Comparison of ENCODE assay signal across 9 mouse cellular contexts in the genomic region with DNA sequence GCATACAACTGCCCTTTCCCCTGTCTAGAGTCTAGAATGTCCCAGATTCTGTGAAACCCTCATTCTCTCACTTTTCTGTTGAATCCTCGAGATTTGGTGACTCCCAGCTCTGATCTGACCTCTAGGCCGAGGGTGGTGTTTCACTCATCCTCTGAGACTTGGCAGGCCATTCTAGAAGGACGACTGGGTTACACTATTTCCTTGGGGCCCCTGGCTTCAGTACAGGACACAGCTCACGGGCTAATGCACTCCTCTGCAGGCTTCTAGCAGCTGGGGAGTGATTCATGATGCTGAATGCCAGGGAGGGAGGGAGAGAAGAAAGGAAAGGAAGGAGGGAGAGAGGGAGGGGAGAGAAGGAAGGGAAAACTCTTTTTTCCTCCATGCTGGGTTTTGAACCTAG. TPM values are rescaled to one million over a fixed set of nuclear protein-coding genes. Genes with fewer than 3 reads are reported as not detected.
DNase-seq lines count a peak whose midpoint lies in the region; ATAC-seq and TF ChIP-seq lines count a peak whose summit lies in the region.
"Had no signal": no experiment of that assay in that cellular context is flagged by ENCODE, and none has a peak within 500 bp of the region (broad histone marks: within the 10 kb centered on the region; RNA-seq: fewer than 3 reads in every experiment).

No protein-coding gene starts in this region.

- peak overlapping the region; percentile 57 for H3K27ac ChIP-seq in left cerebral cortex, adult 2 months
- peak overlapping the region; percentile 30; the same call in 1 of the 2 replicates for H3K27ac ChIP-seq in cortical plate, adult 2 months (ENCODE audit: insufficient read depth, low read length)
- peak overlapping the region; percentile 87 for H3K27ac ChIP-seq in heart, embryonic 13.5 days (replicated peaks)

- no peak for TF ChIP-seq CTCF in left cerebral cortex, adult 2 months (IDR thresholded peaks at IDR 0.05)
- TF ChIP-seq CTCF in cortical plate, adult 2 months (IDR thresholded peaks at IDR 0.05; ENCODE audit: extremely low read depth, insufficient read depth, low read length), result no peak

- no peaks in the 10 kb centered on the region for H3K4me1 ChIP-seq in cortical plate, adult 2 months (ENCODE audit: control insufficient read depth, insufficient read depth, low read length)
- H3K4me1 ChIP-seq in heart, embryonic 13.5 days, result peaks cover 24% of the 10 kb centered on the region

- peak overlapping the region; percentile 73 for H3K9ac ChIP-seq in heart, embryonic 13.5 days

- no peaks in the 10 kb centered on the region for H3K36me3 ChIP-seq in heart, embryonic 13.5 days

- no peak for ATAC-seq in heart, embryonic 13.5 days (ENCODE audit: extremely low read depth, insufficient number of reproducible peaks, low FRiP score, low TSS enrichment)
- no peak for ATAC-seq in megakaryocyte-erythroid progenitor cell, adult 5-6 weeks (replicated peaks; ENCODE audit: low FRiP score, low TSS enrichment, poor library complexity, severe bottlenecking)
- ATAC-seq in erythroblast, adult 5-6 weeks (replicated peaks; ENCODE audit: low FRiP score, poor library complexity, severe bottlenecking), result no peak

- no peak for TF ChIP-seq POLR2A in cortical plate, adult 2 months (IDR thresholded peaks at IDR 0.05; ENCODE audit: extremely low read depth, insufficient read depth, low read length)

- H3K4me3 ChIP-seq in left cerebral cortex, adult 2 months, result no peak overlapping the region
- H3K4me3 ChIP-seq in cortical plate, adult 2 months (ENCODE audit: insufficient read depth, low read length), result no peak overlapping the region
- H3K4me3 ChIP-seq in heart, embryonic 13.5 days, result no peak overlapping the region

- no peaks in the 10 kb centered on the region for H3K9me3 ChIP-seq in heart, embryonic 13.5 days

- H3K4me2 ChIP-seq in heart, embryonic 13.5 days, result no peak overlapping the region

- WGBS in heart, embryonic 13.5 days, result 19% methylated on average over 4 of the region's 4 CpGs

- intact Hi-C loops in left cerebral cortex, adult 2 months (cut with DNase I), result no loop called here

- no peak for DNase-seq in left cerebral cortex, adult 2 months (ENCODE audit: extremely low spot score in 1 of 2, low spot score in 2 of 2)
- DNase-seq in left cerebral cortex, adult 18-20 months (ENCODE audit: low spot score in 2 of 2), result no peak
- DNase-seq in lung, postnatal 4 days, result peak; percentile 45 to 73
- no peak for DNase-seq in spleen, postnatal 10 days (ENCODE audit: low spot score in 2 of 2)

- H3K27me3 ChIP-seq in heart, embryonic 13.5 days (replicated peaks), result no peaks in the 10 kb centered on the region

RNA-seq across cellular contexts. Expression of a gene that starts 22.1 kb away (rescaled TPM):
- not detected for total RNA-seq in left cerebral cortex, adult 2 months (2021)
- not detected for total RNA-seq in left cerebral cortex, adult 18-20 months (2021)
- not detected in 2 replicates for polyA plus RNA-seq in cortical plate, adult 2 months (2012; rRNA removed)
- not detected in 2 replicates for polyA plus RNA-seq in heart, embryonic 13.5 days (2015; fragmentation: Nextera tagmentation; extraction: Ambion mirVana)
- total RNA-seq in megakaryocyte-erythroid progenitor cell, adult 5-6 weeks (2014; fragmentation: Nextera tagmentation), result not detected in 2 replicates
- not detected in 2 replicates for total RNA-seq in megakaryocyte-erythroid progenitor cell, adult 5-6 weeks (2017)
- total RNA-seq in erythroblast, adult 5-6 weeks (2015; ENCODE audit: low replicate concordance), result not detected in 2 replicates
- not detected in 2 replicates for total RNA-seq in erythroblast, adult 5-6 weeks (2017; ENCODE audit: low replicate concordance)
- polyA plus RNA-seq: large intestine, adult 2 months had no signal

RNA-seq across cellular contexts. Expression of a gene that starts 22.2 kb away (rescaled TPM):
- total RNA-seq in left cerebral cortex, adult 2 months (2021), result not detected
- total RNA-seq in left cerebral cortex, adult 18-20 months (2021), result not detected
- polyA plus RNA-seq in cortical plate, adult 2 months (2012; rRNA removed), result 0.09 and 0.25 TPM in 2 replicates
- polyA plus RNA-seq in heart, embryonic 13.5 days (2015; fragmentation: Nextera tagmentation; extraction: Ambion mirVana), result not detected in 2 replicates
- total RNA-seq in megakaryocyte-erythroid progenitor cell, adult 5-6 weeks (2014; fragmentation: Nextera tagmentation), result not detected in 2 replicates
- total RNA-seq in megakaryocyte-erythroid progenitor cell, adult 5-6 weeks (2017), result not detected in 2 replicates
- total RNA-seq in erythroblast, adult 5-6 weeks (2015; ENCODE audit: low replicate concordance), result not detected in 2 replicates
- total RNA-seq in erythroblast, adult 5-6 weeks (2017; ENCODE audit: low replicate concordance), result not detected in 2 replicates

Comparison
In these comparisons a context has a peak if more than half of its experiments do, and no peak if none do; other contexts are left out.
1. DNase-seq: peak in lung, postnatal 4 days (2 of 2); none in left cerebral cortex, adult 2 months (0 of 2), left cerebral cortex, adult 18-20 months (0 of 2) and spleen, postnatal 10 days (0 of 2).
2. H3K27ac ChIP-seq: peak in every context shown above with its lines; median percentile 87 in heart, embryonic 13.5 days; 57 in left cerebral cortex, adult 2 months; 30 in cortical plate, adult 2 months.